In genomic region chr2:116925230-116925629, GRCm38 (mm10) we compare ENCODE assay signal across 26 mouse cellular contexts. TPM values are rescaled to one million over a fixed set of nuclear protein-coding genes. Genes with fewer than 3 reads are reported as not detected.
"Had no signal": no experiment of that assay in that cellular context is flagged by ENCODE, and none has a peak within 500 bp of the region (broad histone marks: within the 10 kb centered on the region; RNA-seq: fewer than 3 reads in every experiment).

No protein-coding gene starts in this region.

- H3K9me3 ChIP-seq: limb, embryonic 15.5 days; midbrain, embryonic 10.5 days had no signal

- H3K36me3 ChIP-seq: limb, embryonic 12.5 days; limb, embryonic 15.5 days; midbrain, embryonic 10.5 days; midbrain, embryonic 13.5 days; neural tube, embryonic 13.5 days had no signal

- H3K27ac ChIP-seq: kidney, postnatal 0 days; layer of hippocampus, adult 2 months; limb, embryonic 12.5 days; limb, embryonic 15.5 days; liver, embryonic 14.5 days; midbrain, embryonic 10.5 days; midbrain, embryonic 13.5 days; neural tube, embryonic 13.5 days had no signal

- ATAC-seq: liver, postnatal 0 days; lung, postnatal 0 days; midbrain, embryonic 13.5 days; midbrain, embryonic 16.5 days had no signal

- H3K9ac ChIP-seq: limb, embryonic 12.5 days; limb, embryonic 15.5 days; liver, embryonic 14.5 days; liver, postnatal 0 days; lung, embryonic 14.5 days; midbrain, embryonic 13.5 days; neural tube, embryonic 13.5 days had no signal

- H3K4me2 ChIP-seq: limb, embryonic 12.5 days; limb, embryonic 15.5 days; liver, embryonic 11.5 days; lung, embryonic 14.5 days; midbrain, embryonic 13.5 days; neural tube, embryonic 13.5 days had no signal

- H3K27me3 ChIP-seq: limb, embryonic 12.5 days; limb, embryonic 15.5 days; megakaryocyte, embryonic 14.5 days; midbrain, embryonic 13.5 days; neural tube, embryonic 13.5 days had no signal

- H3K4me1 ChIP-seq: limb, embryonic 12.5 days; limb, embryonic 15.5 days; midbrain, embryonic 10.5 days; midbrain, embryonic 13.5 days; neural tube, embryonic 13.5 days had no signal

- DNase-seq: kidney, adult 2 months; kidney, postnatal 25 days; layer of hippocampus, adult 9-11 months; liver, postnatal 0 days; lung, embryonic 14.5 days; lung, postnatal 36 days; retina, postnatal 1 day; right cerebral cortex, postnatal 25 days; spleen, adult 18-20 months; thymus, postnatal 36 days had no signal

- H3K4me3 ChIP-seq: layer of hippocampus, adult 2 months; limb, embryonic 12.5 days; limb, embryonic 15.5 days; megakaryocyte, embryonic 14.5 days; midbrain, embryonic 10.5 days; midbrain, embryonic 13.5 days; myocyte; neural tube, embryonic 13.5 days had no signal

RNA-seq across cellular contexts. Expression of gene Tmco5, which starts 46.7 kb away (rescaled TPM):
- polyA plus RNA-seq: kidney, adult 2 months; kidney, embryonic 14.5 days; kidney, postnatal 0 days; large intestine, adult 2 months; limb, embryonic 12.5 days; limb, embryonic 15.5 days; liver, embryonic 11.5 days; liver, embryonic 14.5 days; liver, postnatal 0 days; lung, embryonic 14.5 days; lung, postnatal 0 days; midbrain, embryonic 10.5 days; midbrain, embryonic 13.5 days; midbrain, embryonic 16.5 days; myocyte; neural tube, embryonic 13.5 days; urinary bladder, adult 2 months had no signal
